Mouse (Mus musculus): ENCODE measurements around the gene Tnfsf10. TPM values are rescaled to one million over a fixed set of nuclear protein-coding genes. Genes with fewer than 3 reads are reported as not detected.
A peak's percentile ranks its signal among the peaks of the same experiment; 100 is the strongest.

Tnfsf10 gene
- polyA plus RNA-seq, 1 experiment from 2014 or later: 0.62 TPM

DNA sequence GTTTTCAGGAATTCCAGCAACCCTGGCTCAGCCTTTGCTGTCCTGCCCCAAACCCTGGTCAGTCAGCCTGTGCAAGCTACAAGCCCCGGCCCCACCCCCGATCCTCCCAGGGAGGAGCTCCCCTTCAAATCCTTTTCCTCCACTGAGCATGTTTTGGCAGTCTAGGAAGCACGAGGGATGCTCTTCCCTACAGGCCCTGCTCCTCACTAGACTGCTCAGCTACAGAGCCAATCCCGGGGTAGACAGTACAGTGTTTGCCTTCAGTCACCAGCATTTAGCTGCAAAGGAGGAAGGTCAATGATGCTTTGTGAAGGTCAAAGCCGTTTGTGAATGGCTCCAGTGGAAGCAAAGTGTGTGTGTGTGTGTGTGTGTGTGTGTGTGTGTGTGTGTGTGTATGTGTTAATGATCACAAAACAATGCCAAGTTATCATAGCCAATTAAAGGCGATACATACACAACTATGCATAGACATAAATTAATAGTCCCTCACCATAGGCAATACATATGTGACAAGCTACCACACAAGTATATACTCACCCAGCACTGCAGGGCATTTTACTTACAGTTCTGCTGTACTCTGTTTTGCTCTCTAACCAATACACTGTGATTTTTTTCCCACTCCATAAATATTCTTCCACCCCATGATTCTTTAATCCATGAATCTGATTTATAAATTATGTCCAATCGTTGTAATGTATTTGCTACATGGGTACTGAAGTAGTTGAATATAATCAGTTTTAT is 23.0 kb upstream of the Tnfsf10 start:
- Histone ChIP-seq H3K36me3 (ENCODE audit: control insufficient read depth, insufficient read depth, low read length) (no peaks in the 10 kb centered on the region), H3K9ac (ENCODE audit: low read length) (no peak overlapping the region), H3K4me2 (ENCODE audit: low read depth, low read length) (no peak overlapping the region), H3K4me1 (ENCODE audit: control insufficient read depth, insufficient read depth, low read length) (no peaks in the 10 kb centered on the region), H3K4me3 (replicated peaks; ENCODE audit: low read length) (no peak overlapping the region), H3K9me3 (replicated peaks; ENCODE audit: control insufficient read depth, low read length) (no peaks in the 10 kb centered on the region), H3K27me3 (ENCODE audit: control insufficient read depth, insufficient read depth, low read length) (no peaks in the 10 kb centered on the region), H3K27ac (ENCODE audit: low read length) (no peak overlapping the region)
- ATAC-seq (ENCODE audit: insufficient read depth, low FRiP score): no peak
- 61% methylated on average over 7 of the region's 7 CpGs for WGBS

DNA sequence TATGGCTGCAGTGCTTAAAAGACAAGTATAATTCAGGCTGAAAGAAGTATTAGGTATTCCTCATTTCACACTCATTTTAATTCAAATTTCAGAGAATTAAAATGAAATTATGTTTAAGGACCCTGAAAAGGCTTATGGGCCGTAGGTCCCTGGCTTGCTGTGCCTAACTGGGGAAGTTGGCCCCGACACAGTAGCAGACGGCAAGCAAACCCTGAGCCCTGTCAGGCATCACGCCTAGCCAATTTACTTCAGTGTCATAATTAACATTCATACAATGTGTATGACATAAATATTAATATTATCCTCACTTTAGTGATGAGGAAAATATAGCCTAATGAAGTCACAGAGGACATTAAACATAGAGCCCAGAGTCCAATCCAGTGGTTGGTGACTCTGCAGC is 16.4 kb upstream of the Tnfsf10 start:
- WGBS: 77% methylated on average over 4 of the region's 4 CpGs
- Histone ChIP-seq H3K27me3 (ENCODE audit: control insufficient read depth, insufficient read depth, low read length) (no peaks in the 10 kb centered on the region), H3K27ac (ENCODE audit: low read length) (no peak overlapping the region), H3K9ac (ENCODE audit: low read length) (no peak overlapping the region), H3K4me3 (replicated peaks; ENCODE audit: low read length) (no peak overlapping the region), H3K36me3 (ENCODE audit: control insufficient read depth, insufficient read depth, low read length) (no peaks in the 10 kb centered on the region), H3K4me2 (ENCODE audit: low read depth, low read length) (no peak overlapping the region), H3K4me1 (ENCODE audit: control insufficient read depth, insufficient read depth, low read length) (no peaks in the 10 kb centered on the region), H3K9me3 (replicated peaks; ENCODE audit: control insufficient read depth, low read length) (no peaks in the 10 kb centered on the region)
- no peak for ATAC-seq (ENCODE audit: insufficient read depth, low FRiP score)

DNA sequence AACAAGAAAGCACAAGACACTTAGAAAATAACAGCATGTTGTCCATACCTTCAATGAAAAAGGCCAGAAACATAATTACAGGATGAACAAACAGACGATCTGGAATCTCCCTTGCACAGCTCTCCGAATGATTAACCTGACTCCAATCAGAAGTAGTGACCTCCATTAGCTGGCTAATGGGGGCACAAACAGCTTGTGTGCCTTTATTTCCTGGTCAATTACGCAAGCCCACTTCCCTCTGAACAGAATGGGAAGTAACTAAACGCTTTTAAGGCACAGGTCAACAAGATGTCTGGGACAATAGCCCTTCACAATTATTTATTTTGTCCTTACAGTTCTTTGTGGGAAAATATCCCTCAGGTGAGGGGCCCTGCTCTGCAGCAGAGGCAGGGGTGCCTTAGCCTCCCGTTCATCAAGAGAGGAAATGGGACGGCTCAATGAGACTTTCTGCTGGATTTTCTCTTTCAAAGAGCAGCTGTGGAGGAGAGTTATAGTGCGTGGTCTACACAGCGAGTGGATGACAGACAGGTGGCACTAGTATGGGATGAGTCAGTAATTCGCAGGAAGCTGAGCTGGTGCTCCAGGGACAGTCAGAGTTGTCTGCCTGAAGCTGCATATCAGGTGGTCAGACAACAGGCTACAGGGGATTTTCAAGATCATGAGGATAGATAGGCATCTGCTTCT is 14.3 kb upstream of the Tnfsf10 start:
- Histone ChIP-seq H3K9me3 (replicated peaks; ENCODE audit: control insufficient read depth, low read length) (no peaks in the 10 kb centered on the region), H3K4me1 (ENCODE audit: control insufficient read depth, insufficient read depth, low read length) (no peaks in the 10 kb centered on the region), H3K9ac (ENCODE audit: low read length) (no peak overlapping the region), H3K36me3 (ENCODE audit: control insufficient read depth, insufficient read depth, low read length) (no peaks in the 10 kb centered on the region), H3K27ac (ENCODE audit: low read length) (no peak overlapping the region), H3K27me3 (ENCODE audit: control insufficient read depth, insufficient read depth, low read length) (no peaks in the 10 kb centered on the region), H3K4me2 (ENCODE audit: low read depth, low read length) (no peak overlapping the region), H3K4me3 (replicated peaks; ENCODE audit: low read length) (no peak overlapping the region)
- 55% methylated on average over 9 of the region's 9 CpGs for WGBS
- ATAC-seq (ENCODE audit: insufficient read depth, low FRiP score): no peak

DNA sequence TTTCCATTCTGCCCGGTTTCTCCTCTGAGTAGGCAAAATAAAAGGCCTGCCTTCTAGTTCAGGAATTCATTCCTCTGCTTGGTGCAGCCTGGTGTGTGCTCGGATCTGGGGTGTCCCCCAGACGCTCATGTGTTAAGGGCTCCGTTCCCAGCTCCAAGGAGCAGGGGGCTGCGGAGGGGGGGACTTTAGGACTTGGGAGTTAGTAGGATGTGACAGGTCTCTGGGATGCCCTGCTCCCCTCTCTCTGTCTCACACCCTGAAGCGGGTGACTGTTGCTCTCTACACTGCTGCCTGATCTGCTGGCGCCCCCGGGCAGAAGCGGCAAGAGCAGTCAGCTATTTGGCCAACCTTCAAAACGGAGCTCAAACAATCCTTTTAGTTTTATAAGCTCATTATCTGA is 10.0 kb upstream of the Tnfsf10 start:
- H3K27me3 ChIP-seq (ENCODE audit: control insufficient read depth, insufficient read depth, low read length): no peaks in the 10 kb centered on the region
- H3K9ac ChIP-seq (ENCODE audit: low read length): no peak overlapping the region
- H3K36me3 ChIP-seq (ENCODE audit: control insufficient read depth, insufficient read depth, low read length): no peaks in the 10 kb centered on the region
- H3K27ac ChIP-seq (ENCODE audit: low read length): no peak overlapping the region
- no peak for ATAC-seq (ENCODE audit: insufficient read depth, low FRiP score)
- no peak overlapping the region for H3K4me3 ChIP-seq (replicated peaks; ENCODE audit: low read length)
- 84% methylated on average over 10 of the region's 10 CpGs for WGBS
- H3K4me2 ChIP-seq (ENCODE audit: low read depth, low read length): no peak overlapping the region
- H3K4me1 ChIP-seq (ENCODE audit: control insufficient read depth, insufficient read depth, low read length): no peaks in the 10 kb centered on the region
- no peaks in the 10 kb centered on the region for H3K9me3 ChIP-seq (replicated peaks; ENCODE audit: control insufficient read depth, low read length)

DNA sequence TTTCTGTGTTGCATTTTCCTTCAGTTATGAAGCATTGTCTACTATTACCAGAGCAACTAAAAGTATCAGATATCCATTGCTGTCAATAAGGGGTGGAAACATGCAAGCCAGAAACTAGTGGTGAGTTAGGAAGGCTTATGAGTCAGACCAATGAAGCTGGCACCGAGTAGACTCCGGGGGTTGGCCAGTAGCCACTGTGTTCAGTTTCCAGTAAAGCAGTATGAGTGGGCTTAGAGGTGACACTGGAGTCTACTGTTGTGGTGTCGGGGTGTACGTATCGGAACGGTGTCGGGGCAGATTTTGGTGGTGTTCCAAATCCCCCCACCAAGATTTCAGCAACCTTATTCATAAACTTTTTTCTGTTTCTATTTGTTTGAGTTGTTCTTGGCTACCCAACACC is 5.9 kb upstream of the Tnfsf10 start:
- no peak for ATAC-seq (ENCODE audit: insufficient read depth, low FRiP score)
- Histone ChIP-seq H3K4me2 (ENCODE audit: low read depth, low read length) (no peak overlapping the region), H3K9me3 (replicated peaks; ENCODE audit: control insufficient read depth, low read length) (no peaks in the 10 kb centered on the region), H3K4me1 (ENCODE audit: control insufficient read depth, insufficient read depth, low read length) (no peaks in the 10 kb centered on the region), H3K36me3 (ENCODE audit: control insufficient read depth, insufficient read depth, low read length) (no peaks in the 10 kb centered on the region), H3K9ac (ENCODE audit: low read length) (no peak overlapping the region), H3K4me3 (replicated peaks; ENCODE audit: low read length) (no peak overlapping the region), H3K27ac (ENCODE audit: low read length) (no peak overlapping the region), H3K27me3 (ENCODE audit: control insufficient read depth, insufficient read depth, low read length) (no peaks in the 10 kb centered on the region)
- 93% methylated on average over 7 of the region's 7 CpGs for WGBS

DNA sequence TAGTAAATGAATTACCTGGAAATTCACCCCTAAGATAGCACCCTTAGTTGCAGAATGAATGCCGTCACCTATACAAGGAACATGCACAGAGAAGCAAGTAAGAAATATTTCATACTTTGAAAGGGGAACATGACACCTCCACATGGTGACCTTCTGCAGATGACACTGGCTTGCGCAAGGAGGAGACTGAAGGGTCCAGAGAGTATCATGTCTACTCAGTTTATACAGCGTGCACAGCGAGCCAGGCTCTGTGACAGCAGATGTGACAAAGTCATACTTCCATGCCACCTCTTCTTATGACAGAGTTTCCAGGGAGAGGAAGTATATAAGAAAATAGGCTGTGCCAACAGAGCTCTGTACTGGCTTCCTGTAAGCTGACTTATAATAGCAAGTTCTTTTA is 5.4 kb upstream of the Tnfsf10 start:
- Histone ChIP-seq H3K9ac (ENCODE audit: low read length) (no peak overlapping the region), H3K27ac (ENCODE audit: low read length) (no peak overlapping the region), H3K4me3 (replicated peaks; ENCODE audit: low read length) (no peak overlapping the region)

DNA sequence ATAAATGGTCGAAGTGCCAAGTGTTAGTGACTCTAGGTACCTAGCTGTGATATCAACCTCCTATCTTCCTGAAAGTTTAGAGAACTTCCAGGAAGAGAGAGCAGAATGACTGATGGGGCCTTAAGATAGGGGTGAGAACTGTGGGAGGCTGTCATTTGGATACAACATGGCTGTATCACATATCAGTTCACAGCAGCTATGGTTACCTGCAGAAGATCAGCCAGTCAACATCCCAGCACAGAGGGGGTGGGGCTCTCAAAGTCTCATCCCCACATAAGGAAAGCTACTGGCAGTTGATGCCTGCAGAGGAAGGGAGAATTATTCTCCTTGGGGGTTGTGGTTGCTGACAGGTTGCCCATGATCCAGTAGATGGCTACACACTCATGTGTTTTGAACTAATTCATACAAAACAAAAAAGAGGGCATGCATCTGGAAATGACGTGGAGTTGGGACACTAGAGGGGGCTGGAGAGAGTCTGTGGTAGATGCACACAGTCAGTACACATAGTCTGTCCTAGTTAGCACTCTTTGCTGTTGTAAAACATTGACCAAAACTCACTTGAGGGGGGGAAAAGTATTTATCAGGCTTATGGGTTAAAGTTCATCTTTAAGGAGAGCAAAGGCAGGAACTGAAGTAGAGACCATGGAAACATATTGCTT is 2.2 kb upstream of the Tnfsf10 start:
- H3K4me2 ChIP-seq (ENCODE audit: low read depth, low read length): no peak overlapping the region
- H3K27me3 ChIP-seq (ENCODE audit: control insufficient read depth, insufficient read depth, low read length): no peaks in the 10 kb centered on the region
- H3K9ac ChIP-seq (ENCODE audit: low read length): no peak overlapping the region
- H3K4me1 ChIP-seq (ENCODE audit: control insufficient read depth, insufficient read depth, low read length): peaks cover 7% of the 10 kb centered on the region; the same call in 1 of the 2 replicates
- no peak overlapping the region for H3K27ac ChIP-seq (ENCODE audit: low read length)
- no peaks in the 10 kb centered on the region for H3K36me3 ChIP-seq (ENCODE audit: control insufficient read depth, insufficient read depth, low read length)
- H3K9me3 ChIP-seq (replicated peaks; ENCODE audit: control insufficient read depth, low read length): no peaks in the 10 kb centered on the region
- 62% methylated on average over 2 of the region's 2 CpGs for WGBS
- no peak for ATAC-seq (ENCODE audit: insufficient read depth, low FRiP score)
- no peak overlapping the region for H3K4me3 ChIP-seq (replicated peaks; ENCODE audit: low read length)

More for the DNA sequence above, 5.4 kb upstream of the Tnfsf10 start:
- H3K36me3 ChIP-seq (ENCODE audit: control insufficient read depth, insufficient read depth, low read length): no peaks in the 10 kb centered on the region
- no peak for ATAC-seq (ENCODE audit: insufficient read depth, low FRiP score)
- 82% methylated on average over 4 of the region's 4 CpGs for WGBS
- no peaks in the 10 kb centered on the region for H3K9me3 ChIP-seq (replicated peaks; ENCODE audit: control insufficient read depth, low read length)
- H3K4me1 ChIP-seq (ENCODE audit: control insufficient read depth, insufficient read depth, low read length): no peaks in the 10 kb centered on the region
- no peaks in the 10 kb centered on the region for H3K27me3 ChIP-seq (ENCODE audit: control insufficient read depth, insufficient read depth, low read length)
- no peak overlapping the region for H3K4me2 ChIP-seq (ENCODE audit: low read depth, low read length)

DNA sequence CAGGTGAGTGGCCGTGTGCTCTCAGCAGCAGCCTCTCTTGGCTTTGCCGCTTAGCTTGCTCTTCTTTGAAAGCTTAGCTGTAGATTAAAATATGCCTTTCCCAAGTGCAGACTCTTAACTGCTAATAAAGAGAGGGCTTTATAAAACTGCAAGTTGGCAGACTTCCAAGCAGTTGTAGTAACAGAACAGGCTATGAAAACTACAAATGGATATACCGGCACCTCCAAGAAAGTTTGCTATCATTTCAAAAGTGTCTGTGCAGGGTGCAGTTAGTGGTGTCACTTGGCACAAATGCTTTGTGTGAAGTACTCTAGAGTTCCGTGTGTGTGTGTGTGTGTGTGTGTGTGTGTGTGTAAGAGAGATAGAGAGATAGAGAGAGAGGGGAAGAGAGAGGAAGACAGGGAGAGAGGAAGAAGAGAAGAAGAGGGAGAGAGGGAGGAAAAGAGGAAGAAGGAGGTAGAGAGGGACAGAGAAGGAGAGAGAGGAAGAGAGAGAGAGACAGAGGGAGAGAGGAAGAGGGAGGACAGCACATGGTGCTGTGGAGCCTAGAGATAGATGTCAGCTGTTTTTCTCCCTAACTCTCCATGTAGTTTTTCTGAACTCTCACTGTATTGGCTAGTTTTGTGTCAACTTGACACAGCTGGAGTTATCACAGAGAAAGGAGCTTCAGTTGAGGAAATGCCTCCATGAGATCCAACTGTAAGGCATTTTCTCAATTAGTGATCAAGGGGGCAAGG is 628 bp downstream of the Tnfsf10 start:
- WGBS: 21% methylated on average over 4 of the region's 4 CpGs
- Histone ChIP-seq H3K27ac (ENCODE audit: low read length) (0 out of 2 replicates have a peak overlapping the region, but pooled peaks have one; percentile 40), H3K4me2 (ENCODE audit: low read depth, low read length) (peak overlapping the region; percentile 47), H3K9ac (ENCODE audit: low read length) (peak overlapping the region; percentile 43; the same call in 1 of the 2 replicates), H3K27me3 (ENCODE audit: control insufficient read depth, insufficient read depth, low read length) (no peaks in the 10 kb centered on the region), H3K36me3 (ENCODE audit: control insufficient read depth, insufficient read depth, low read length) (no peaks in the 10 kb centered on the region), H3K4me3 (replicated peaks; ENCODE audit: low read length) (peak overlapping the region; percentile 29), H3K9me3 (replicated peaks; ENCODE audit: control insufficient read depth, low read length) (no peaks in the 10 kb centered on the region), H3K4me1 (ENCODE audit: control insufficient read depth, insufficient read depth, low read length) (peaks cover 7% of the 10 kb centered on the region; the same call in 1 of the 2 replicates)
- 0 out of 2 replicates have a peak, but pooled peaks have one; percentile 10 for ATAC-seq (ENCODE audit: insufficient read depth, low FRiP score)

All from stomach, embryonic 16.5 days (tissue).